Mouse (Mus musculus) liver, postnatal 0 days (tissue): ENCODE results near the gene Fam155a.

Experiments used
- CTCF ChIP-seq: sonication (generic); IDR thresholded peaks from 2 replicates; pipeline ENCODE4 v1.5.1; 2016; ENCODE audit warnings: antibody characterized with exemption, low read depth
- EP300 ChIP-seq: IDR thresholded peaks from 2 replicates; pipeline ENCODE4 v1.6.1; 2016; ENCODE audit warnings: antibody characterized with exemption, low read depth, mild to moderate bottlenecking

- TF ChIP-seq CTCF (no peak), EP300 (no peak)
Measured at GRCm38 (mm10) chr8:9365381-9365780, 405.6 kb downstream of the Fam155a start.
